Mouse (Mus musculus): ENCODE data around the gene Pcsk4. TPM values are rescaled to one million over a fixed set of nuclear protein-coding genes. Genes with fewer than 3 reads are reported as not detected.
"Not testable (repeated sequence)": the region's sequence is repeated elsewhere in the genome, so short reads cannot be mapped to it uniquely, and the experiment has no call there.

Pcsk4 gene
- polyA plus RNA-seq, 1 experiment from 2014 or later = 6.1 TPM

DNA sequence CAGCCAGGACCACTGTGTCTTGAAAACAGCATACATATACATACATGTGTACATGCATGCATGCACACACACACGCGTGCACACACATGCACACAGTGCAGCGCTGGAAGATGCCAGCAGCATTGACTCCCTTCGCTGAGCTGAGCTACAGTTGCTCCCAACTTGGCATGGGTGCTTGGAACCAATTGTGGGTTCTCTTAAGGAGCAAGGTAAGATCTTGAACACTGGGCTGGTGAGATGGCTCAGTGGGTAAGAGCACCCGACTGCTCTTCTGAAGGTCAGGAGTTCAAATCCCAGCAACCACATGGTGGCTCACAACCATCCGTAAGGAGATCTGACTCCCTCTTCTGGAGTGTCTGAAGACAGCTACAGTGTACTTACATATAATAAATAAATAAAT is 16.6 kb upstream of the Pcsk4 start:
- H3K4me2 ChIP-seq; H3K4me3 ChIP-seq; H3K9ac ChIP-seq; H3K36me3 ChIP-seq; ATAC-seq (ENCODE audit: low FRiP score, low read depth); H3K27ac ChIP-seq (replicated peaks); H3K9me3 ChIP-seq: not testable (repeated sequence)
- H3K27me3 ChIP-seq = peaks cover 96% of the 10 kb centered on the region
- WGBS = 77% methylated on average over 6 of the region's 6 CpGs
- H3K4me1 ChIP-seq (replicated peaks) = peaks cover 41% of the 10 kb centered on the region

DNA sequence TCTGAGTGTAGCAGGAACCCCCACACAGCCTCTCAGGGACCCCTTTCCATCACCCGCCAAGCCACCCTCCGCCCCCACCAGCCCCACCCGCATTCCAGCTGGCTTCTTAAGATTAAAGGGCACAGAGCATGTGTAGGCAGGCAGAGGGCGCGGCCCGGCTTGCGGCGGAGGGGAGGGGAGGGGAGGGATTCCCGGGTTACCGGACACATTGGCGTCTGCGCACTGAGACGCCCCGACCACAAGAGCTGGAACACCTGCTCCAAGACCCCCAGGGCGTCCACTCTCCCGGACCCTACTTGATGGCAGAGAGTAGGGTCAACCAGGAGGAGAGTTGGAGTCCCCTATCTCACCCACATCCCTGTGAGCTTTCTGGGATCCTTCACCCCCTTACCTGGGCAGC is 15.8 kb upstream of the Pcsk4 start:
- no peak overlapping the region for H3K4me2 ChIP-seq
- no peak for ATAC-seq (ENCODE audit: low FRiP score, low read depth)
- H3K9ac ChIP-seq = no peak overlapping the region
- WGBS = 3% methylated on average over 13 of the region's 16 CpGs
- no peak overlapping the region for H3K27ac ChIP-seq (replicated peaks)
- no peaks in the 10 kb centered on the region for H3K9me3 ChIP-seq
- peaks cover 41% of the 10 kb centered on the region for H3K4me1 ChIP-seq (replicated peaks)
- no peaks in the 10 kb centered on the region for H3K36me3 ChIP-seq
- peaks cover 97% of the 10 kb centered on the region for H3K27me3 ChIP-seq
- H3K4me3 ChIP-seq = no peak overlapping the region

DNA sequence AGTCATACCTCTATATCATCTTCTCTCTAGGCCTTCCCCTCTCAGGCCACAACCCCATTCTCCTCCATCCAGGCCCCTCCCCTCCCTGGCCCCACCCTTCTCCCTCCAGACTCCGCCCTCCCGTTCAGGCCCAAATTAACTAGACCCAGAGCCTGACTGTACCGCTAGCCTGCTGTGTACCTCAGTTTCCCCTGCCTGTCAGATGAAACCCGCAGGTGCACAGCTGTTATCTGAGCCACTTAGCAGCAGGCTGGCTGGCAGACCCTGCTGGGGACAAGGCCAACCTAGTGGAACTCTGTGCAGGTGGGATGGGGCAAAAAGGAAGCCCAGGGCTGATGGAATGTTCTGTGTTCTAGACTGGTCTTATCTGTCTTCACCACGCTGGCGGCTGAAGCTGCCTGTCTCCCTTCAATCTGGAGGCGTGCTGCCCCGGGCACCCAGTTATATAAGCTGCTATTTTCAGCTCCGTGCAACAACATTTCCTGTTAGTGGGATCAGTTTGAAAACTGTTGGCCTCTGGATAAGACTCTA is 14.9 kb upstream of the Pcsk4 start:
- 43% methylated on average over 9 of the region's 9 CpGs for WGBS
- no peak for ATAC-seq (ENCODE audit: low FRiP score, low read depth)
- H3K4me3 ChIP-seq = no peak overlapping the region
- peaks cover 41% of the 10 kb centered on the region for H3K4me1 ChIP-seq (replicated peaks)
- no peaks in the 10 kb centered on the region for H3K36me3 ChIP-seq
- no peak overlapping the region for H3K9ac ChIP-seq
- no peaks in the 10 kb centered on the region for H3K9me3 ChIP-seq
- H3K27me3 ChIP-seq = peaks cover 88% of the 10 kb centered on the region
- no peak overlapping the region for H3K4me2 ChIP-seq
- no peak overlapping the region for H3K27ac ChIP-seq (replicated peaks)

DNA sequence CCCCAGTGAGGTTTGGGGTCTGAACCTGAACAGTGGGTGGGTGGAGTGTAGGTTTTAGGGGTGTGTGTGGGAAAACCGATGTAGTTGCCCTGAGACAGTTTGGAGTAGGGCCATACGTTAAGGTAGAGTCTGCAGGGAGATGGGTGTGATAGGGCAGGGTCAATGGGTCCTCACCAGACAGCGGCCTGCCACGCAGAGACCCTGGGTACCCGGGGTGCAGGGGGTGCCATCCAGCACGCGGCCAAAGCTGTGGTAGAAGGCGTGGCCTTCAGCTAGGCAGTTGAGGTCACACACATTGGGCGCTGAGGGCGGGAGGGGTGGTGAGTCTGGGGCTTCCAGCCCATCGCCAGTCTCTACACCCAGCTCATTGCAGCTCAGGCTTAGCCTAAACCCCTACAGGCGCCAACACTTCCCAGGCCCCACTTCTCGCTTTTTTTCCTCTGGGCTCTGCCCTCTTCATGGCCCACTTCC is 14.2 kb upstream of the Pcsk4 start:
- Histone ChIP-seq H3K4me3 (peak overlapping the region; percentile 32), H3K4me1 (replicated peaks) (peaks cover 36% of the 10 kb centered on the region), H3K36me3 (no peaks in the 10 kb centered on the region), H3K27me3 (peaks cover 80% of the 10 kb centered on the region), H3K9ac (no peak overlapping the region), H3K27ac (replicated peaks) (no peak overlapping the region), H3K4me2 (peak overlapping the region; percentile 56), H3K9me3 (no peaks in the 10 kb centered on the region)
- ATAC-seq (ENCODE audit: low FRiP score, low read depth) = peak; percentile 21; the same call in 1 of the 2 replicates
- 24% methylated on average over 12 of the region's 13 CpGs for WGBS

DNA sequence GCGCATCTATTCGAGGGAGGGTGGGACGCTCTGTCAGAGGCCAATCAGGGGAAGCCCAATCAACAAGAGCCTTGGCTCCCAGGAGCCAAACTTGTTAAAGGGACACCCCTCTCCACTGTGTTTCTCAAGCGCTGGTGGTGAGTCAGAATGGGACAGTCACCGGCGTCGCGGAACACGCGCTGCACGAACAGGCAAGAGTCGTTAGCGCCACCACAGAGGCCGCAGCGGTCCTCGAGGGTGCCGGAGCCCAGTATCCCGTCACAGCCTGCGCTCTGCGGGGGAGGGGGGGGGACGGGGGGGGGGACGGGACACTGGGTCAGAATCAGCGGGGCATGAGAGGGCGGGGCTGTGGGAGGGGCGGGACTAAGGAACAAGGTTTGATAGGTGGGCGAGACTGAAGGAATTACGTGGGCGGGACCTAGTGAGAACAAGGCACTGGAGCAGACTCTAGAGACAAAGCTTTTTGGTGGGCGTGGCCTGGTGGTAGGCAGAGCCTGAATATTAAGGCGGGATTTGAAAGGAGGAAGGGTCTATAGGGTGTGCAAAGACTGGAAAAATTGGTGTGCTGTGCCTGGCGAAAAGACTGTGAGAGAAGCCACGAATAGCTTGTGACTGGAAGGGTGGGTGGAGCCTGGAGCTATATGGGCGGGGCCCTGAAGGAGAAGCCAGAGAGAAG is 13.6 kb upstream of the Pcsk4 start:
- no peak overlapping the region for H3K9ac ChIP-seq
- peak overlapping the region; percentile 56 for H3K4me2 ChIP-seq
- H3K36me3 ChIP-seq = no peaks in the 10 kb centered on the region
- H3K4me1 ChIP-seq (replicated peaks) = peaks cover 30% of the 10 kb centered on the region
- H3K27ac ChIP-seq (replicated peaks) = no peak overlapping the region
- WGBS = 0% methylated on average over 22 of the region's 33 CpGs
- H3K4me3 ChIP-seq = peak overlapping the region; percentile 32
- peaks cover 75% of the 10 kb centered on the region for H3K27me3 ChIP-seq
- ATAC-seq (ENCODE audit: low FRiP score, low read depth) = peak; percentile 59
- no peaks in the 10 kb centered on the region for H3K9me3 ChIP-seq

DNA sequence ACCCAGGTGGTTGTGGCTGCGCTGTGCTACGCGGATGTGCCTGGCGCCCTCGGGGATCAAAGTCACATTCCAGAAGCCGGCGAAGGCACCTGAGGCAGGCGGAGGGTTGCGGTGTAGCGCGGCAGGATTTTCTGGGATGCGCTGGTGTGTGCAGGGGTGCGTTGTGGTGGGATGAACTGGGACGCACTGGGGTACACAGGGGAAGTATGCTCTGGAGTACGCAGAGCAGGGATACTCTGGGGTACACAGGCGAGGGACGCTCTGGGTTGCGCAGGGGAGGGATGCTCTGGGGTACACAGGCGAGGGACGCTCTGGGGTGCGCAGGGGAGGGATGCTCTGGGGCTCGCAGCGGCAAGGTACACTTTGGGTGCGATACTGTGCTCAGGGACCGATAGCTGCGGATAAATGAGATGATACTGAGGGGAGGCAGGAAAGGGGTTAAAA is 13.0 kb upstream of the Pcsk4 start:
- H3K36me3 ChIP-seq = no peaks in the 10 kb centered on the region
- peak; percentile 52; the same call in 1 of the 2 replicates for ATAC-seq (ENCODE audit: low FRiP score, low read depth)
- peaks cover 24% of the 10 kb centered on the region for H3K4me1 ChIP-seq (replicated peaks)
- H3K4me2 ChIP-seq = peak overlapping the region; percentile 56
- no peaks in the 10 kb centered on the region for H3K9me3 ChIP-seq
- H3K4me3 ChIP-seq = peak overlapping the region; percentile 32
- H3K27ac ChIP-seq (replicated peaks) = no peak overlapping the region
- H3K9ac ChIP-seq = no peak overlapping the region
- peaks cover 69% of the 10 kb centered on the region for H3K27me3 ChIP-seq
- under 1% methylated on average over 26 of the region's 26 CpGs for WGBS

DNA sequence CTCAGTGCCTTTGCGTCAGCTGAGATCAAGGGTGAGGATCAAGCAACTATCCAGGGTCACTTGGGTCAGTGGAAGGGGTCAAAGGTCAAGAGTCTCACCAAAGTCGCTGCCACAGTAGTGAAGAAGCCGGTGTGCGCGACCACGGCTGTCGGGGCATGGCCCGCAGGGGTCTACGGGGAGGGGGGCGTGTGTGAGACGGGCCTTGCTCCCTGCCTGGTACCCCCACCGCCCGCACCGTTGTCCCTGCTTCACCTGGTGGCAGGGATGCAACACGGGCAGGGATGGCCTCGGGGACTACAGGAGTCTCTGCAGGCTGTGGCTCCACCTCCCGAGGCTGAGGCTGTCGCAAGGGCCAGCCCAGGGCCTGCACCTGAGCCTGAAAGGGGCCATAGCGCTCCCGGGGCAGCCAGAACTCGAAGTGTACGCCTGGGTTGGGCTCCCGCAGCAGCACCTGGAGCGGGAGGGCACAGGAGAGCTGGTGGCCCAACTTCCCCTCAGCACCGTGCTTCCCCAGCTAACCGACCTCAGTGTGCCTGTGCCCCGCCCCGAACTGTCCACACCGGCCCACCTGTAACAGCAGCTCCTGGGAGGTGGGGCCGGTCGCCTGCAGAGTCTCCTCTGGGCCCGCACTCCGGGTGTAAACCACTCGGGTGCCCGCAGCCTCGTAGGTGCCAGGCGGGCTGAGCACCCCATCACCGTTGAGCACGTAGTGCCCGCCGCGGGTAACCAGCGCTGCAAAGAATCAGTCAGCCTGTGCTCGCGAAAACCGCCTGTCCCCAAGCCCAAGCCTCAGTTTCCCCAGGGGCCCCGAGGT is 12.4 kb upstream of the Pcsk4 start:
- Histone ChIP-seq H3K9ac (no peak overlapping the region), H3K36me3 (no peaks in the 10 kb centered on the region), H3K4me1 (replicated peaks) (peaks cover 22% of the 10 kb centered on the region), H3K9me3 (no peaks in the 10 kb centered on the region), H3K27me3 (peaks cover 65% of the 10 kb centered on the region), H3K27ac (replicated peaks) (no peak overlapping the region), H3K4me3 (peak overlapping the region; percentile 32; the same call in 1 of the 2 replicates), H3K4me2 (peak overlapping the region; percentile 56)
- WGBS = 2% methylated on average over 47 of the region's 47 CpGs
- no peak for ATAC-seq (ENCODE audit: low FRiP score, low read depth)

DNA sequence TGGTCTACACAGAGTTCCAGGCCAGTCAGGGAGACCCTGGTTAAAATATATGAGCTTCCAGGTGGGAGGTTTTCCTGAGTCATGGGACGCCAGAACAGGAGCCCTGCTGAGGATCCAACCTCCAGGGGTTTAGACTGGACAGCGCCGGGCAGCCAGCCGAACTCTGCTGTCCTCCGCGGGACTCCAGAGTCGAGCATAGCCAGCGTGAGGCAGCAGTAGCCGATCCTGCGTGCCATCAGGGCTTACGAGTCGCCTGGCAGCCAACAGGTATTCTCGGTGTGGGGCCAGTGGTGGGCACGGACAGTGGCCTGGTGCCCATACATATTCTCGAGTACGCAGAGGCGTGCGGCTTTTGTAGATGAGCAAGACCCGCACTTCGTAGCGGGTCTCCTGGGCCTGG is 11.7 kb upstream of the Pcsk4 start:
- Histone ChIP-seq H3K27ac (replicated peaks) (no peak overlapping the region), H3K4me1 (replicated peaks) (peaks cover 22% of the 10 kb centered on the region), H3K36me3 (no peaks in the 10 kb centered on the region), H3K27me3 (peaks cover 59% of the 10 kb centered on the region), H3K4me2 (no peak overlapping the region), H3K4me3 (no peak overlapping the region), H3K9me3 (no peaks in the 10 kb centered on the region), H3K9ac (no peak overlapping the region)
- WGBS = 8% methylated on average over 21 of the region's 21 CpGs
- ATAC-seq (ENCODE audit: low FRiP score, low read depth) = no peak

DNA sequence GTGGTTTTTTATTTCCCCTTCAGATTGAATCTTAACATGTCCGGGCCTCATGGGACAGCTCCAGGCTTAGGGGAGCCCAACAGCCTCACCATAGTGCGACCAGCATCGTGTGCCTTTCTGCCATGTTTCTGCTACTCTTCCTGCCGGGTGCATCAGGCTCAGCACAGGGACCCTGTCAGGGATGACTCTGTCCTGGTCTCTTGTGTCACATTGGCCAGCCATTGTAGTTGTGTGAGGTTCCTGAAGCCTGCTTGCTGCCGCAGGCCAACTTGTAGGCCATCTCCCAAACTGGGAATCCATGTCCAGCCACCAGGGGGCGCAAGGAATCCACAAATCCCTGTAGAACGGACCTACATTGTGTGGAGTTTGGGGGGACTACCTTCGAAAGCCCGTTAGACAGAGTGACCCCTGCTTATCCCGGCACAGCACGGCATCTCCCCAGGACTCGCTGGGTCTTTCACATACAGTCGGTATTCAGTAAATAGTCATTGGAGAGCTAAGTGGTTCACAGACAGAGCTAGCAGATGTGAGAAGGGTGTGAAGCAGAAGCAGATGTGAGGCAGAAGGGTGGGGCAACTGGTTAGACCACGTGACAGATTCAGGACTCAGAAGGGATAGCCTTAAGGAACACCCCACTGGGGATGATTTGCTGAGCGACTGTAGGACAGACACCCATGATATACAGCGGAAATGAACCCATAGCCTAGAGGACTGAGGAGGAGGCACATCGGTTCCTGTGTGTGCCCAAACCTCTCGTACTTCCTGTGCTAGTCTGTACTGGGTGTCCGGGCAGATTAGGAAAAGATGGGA is 10.8 kb upstream of the Pcsk4 start:
- Histone ChIP-seq H3K9me3 (no peaks in the 10 kb centered on the region), H3K9ac (no peak overlapping the region), H3K4me2 (peak overlapping the region; percentile 26), H3K4me1 (replicated peaks) (peaks cover 22% of the 10 kb centered on the region), H3K27me3 (peaks cover 50% of the 10 kb centered on the region), H3K27ac (replicated peaks) (no peak overlapping the region), H3K4me3 (no peak overlapping the region), H3K36me3 (no peaks in the 10 kb centered on the region)
- WGBS = 22% methylated on average over 19 of the region's 19 CpGs
- ATAC-seq (ENCODE audit: low FRiP score, low read depth) = no peak

DNA sequence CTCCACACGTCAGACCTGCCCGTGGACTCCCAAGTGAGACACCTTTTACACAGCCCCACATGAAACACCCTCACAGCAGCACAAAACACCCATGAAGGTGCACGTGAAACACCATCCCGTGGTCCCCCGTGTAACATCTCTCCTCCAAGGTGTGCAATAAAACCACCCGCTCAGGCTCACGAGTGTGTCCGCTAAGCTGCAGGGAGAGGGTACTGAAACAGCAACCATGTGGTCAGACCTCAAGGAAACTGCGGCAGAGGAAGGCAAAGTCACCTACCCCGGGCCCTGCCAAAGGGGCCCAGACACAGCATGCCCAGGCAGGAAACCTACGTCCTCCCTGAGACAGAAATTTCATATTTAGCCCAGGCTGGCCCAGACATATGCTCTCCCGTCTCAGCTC is 7.0 kb upstream of the Pcsk4 start:
- WGBS = 91% methylated on average over 12 of the region's 12 CpGs
- ATAC-seq (ENCODE audit: low FRiP score, low read depth) = no peak
- Histone ChIP-seq H3K4me3 (no peak overlapping the region), H3K9me3 (no peaks in the 10 kb centered on the region), H3K27me3 (peaks cover 11% of the 10 kb centered on the region), H3K4me2 (no peak overlapping the region), H3K36me3 (no peaks in the 10 kb centered on the region), H3K27ac (replicated peaks) (no peak overlapping the region), H3K9ac (no peak overlapping the region), H3K4me1 (replicated peaks) (no peaks in the 10 kb centered on the region; the same call in 1 of the 2 replicates)

DNA sequence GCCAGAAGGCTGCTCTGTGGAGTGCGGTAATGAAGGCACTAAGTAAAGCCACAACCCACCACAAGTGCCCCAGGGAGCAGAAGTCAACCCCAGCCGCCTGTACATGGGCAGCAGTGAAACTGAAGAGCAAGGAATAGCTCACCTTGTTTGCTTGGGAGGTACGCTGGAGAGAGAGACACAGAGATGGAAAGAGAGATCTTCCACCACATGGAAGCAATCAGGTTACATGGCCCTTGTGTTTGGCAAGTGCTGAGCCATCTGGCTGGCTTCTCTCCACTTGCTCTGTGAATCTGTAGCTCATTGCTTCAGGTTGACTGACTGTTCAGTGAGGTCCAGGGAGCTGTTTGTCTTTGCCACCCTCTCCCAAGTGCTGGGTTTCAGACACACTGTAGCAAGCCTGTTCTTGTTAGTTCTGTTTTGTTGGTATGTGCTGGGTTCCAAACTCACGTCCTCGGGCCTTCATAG is 3.3 kb upstream of the Pcsk4 start:
- Histone ChIP-seq H3K9me3 (no peaks in the 10 kb centered on the region), H3K4me3 (no peak overlapping the region), H3K4me1 (replicated peaks) (peaks cover 12% of the 10 kb centered on the region), H3K4me2 (no peak overlapping the region), H3K36me3 (no peaks in the 10 kb centered on the region), H3K9ac (no peak overlapping the region), H3K27me3 (no peaks in the 10 kb centered on the region), H3K27ac (replicated peaks) (no peak overlapping the region)
- WGBS = 81% methylated on average over 5 of the region's 5 CpGs
- no peak for ATAC-seq (ENCODE audit: low FRiP score, low read depth)
